Mouse (Mus musculus): ENCODE results near the gene Gstt1.

Gene Gstt1

GRCm38 (mm10) chr10:75763682-75764518 lies 34.5 kb downstream of the Gstt1 start, which contains the start of gene Cabin1:
Cabin1 (minus strand) TSS chr10:75764341.
- DNase-seq: peak; percentile 98

DNA sequence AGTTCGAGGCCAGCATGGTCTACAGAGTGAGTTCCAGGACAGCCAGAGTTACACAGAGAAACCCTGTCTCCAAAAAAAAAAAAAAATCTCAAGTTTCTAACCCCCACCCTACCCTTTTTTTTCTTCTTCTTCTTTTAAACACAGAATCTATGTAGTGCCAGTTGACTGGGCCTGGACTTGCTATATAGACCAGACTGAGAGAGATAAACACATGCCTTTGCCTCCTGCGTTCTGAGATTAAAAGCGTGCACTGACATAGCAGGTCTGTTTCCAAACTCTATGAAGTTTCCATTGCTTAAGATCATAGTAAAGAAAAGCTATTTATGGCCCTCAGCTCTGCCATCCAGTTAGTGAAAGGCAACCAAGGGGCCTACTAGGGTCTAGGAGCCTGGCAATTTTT lies 36.0 kb downstream of the Gstt1 start:
- no peak for DNase-seq

DNA sequence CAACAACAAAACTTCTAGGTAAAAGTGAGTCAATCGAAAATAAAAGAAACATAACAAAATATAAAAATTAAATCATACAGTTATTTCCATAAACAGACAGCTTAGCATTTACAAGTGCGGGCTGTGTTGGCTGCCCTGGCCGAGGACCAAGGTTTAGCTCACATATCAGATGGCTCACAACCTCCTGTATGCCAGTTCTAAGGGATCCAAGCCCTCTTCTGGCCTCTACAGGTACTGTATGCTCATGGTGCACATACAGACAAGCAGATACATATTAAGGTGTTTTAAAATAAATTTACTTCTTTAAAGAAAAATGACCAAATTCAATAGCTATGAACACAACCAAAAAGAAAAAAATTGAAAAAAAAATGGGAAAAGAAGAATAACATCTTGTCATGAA lies 38.1 kb downstream of the Gstt1 start:
- no peak for DNase-seq

DNA sequence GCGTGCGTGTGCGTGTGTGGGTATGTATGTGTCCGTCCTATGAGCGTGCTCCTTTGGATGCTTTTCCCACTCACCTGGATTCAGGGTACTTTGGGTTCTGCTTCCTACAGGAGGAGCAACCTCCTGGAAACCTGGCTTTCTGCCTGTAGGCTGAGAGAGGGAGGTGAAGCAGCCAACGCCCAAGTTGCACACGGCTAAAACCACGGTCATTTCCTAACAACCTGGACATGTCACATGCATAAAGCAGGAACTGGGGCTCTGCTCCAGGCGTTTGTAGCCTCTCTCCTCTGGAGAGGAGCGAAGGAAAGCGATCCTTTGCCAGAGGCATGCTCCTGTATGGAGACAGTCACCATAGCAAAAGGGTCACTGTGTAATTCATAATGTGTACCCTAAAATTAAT lies 41.7 kb downstream of the Gstt1 start:
- DNase-seq: no peak

DNA sequence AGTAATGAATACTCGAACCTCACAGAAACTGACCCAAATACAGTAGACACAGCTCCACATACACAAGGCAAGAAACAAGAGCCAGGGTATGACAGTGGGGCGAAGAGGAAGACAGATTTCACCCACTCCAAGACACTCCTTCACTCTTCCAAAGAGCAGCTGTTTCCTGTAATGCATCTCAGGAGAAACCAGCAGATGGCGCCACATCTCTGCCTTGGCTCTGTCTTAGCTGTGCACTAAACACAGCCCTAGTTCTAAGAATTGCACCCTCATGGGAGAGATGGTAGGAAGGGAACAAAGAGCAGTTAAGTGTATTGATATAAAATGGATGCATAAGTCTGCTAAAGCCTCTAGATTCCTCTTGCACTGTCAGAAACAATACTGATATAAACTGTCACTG lies 54.4 kb downstream of the Gstt1 start:
- peak; percentile 89 for DNase-seq

- peak; percentile 34 for DNase-seq
These were observed 55.0 kb downstream of the Gstt1 start for GRCm38 (mm10) chr10:75743369-75743768.

- no peak for DNase-seq
These were observed 57.5 kb downstream of the Gstt1 start for GRCm38 (mm10) chr10:75740866-75741265.

Measured in right cerebral cortex, postnatal 14 days (tissue).